Mouse (Mus musculus): ENCODE measurements around the gene Spx.

GRCm38 (mm10) chr6:142377081-142377480 lies 36.2 kb upstream of the Spx start:
- no peak for TF ChIP-seq CHD2 (IDR thresholded peaks at IDR 0.05; ENCODE audit: low read depth, low read length)
- TF ChIP-seq MAFK (IDR thresholded peaks at IDR 0.05; ENCODE audit: insufficient read depth, low read depth, low read length): no peak
- no peak for TF ChIP-seq ZC3H11A (IDR thresholded peaks at IDR 0.05; ENCODE audit: borderline replicate concordance, low read depth, low read length)
- TF ChIP-seq ZNF384 (IDR thresholded peaks at IDR 0.05; ENCODE audit: low read depth, low read length): no peak

Measured in ES-E14 (cell line).